Mouse (Mus musculus): ENCODE measurements at regions not wholly inside any gene's neighbourhood (a gene's known extent, or its start where the extent isn't known, plus 50 kb on each side); places are given as distances from the start of the nearest gene placed in this dataset.

GRCm38 (mm10) chrX:95291676-95292075 is 95.0 kb upstream of the Arhgef9 start:
- POLR2A ChIA-PET, result no interaction called here

GRCm38 (mm10) chrX:95282038-95282437 is 85.4 kb upstream of the Arhgef9 start:
- POLR2A ChIA-PET, result no interaction called here
- CTCF ChIA-PET, result no interaction called here

More at GRCm38 (mm10) chrX:95291676-95292075, 95.0 kb upstream of the Arhgef9 start:
- CTCF ChIA-PET, result no interaction called here

GRCm38 (mm10) chrX:95253517-95253916 is 56.9 kb upstream of the Arhgef9 start:
- ChIA-PET POLR2A (no interaction called here), CTCF (interaction anchor here in 3 of 4 experiments (0.6 to 1.3 kb wide), 4 partner anchors 8 to 68 kb away, joined by 3 to 5 read pairs (median 4); no protein-coding TSS in a partner anchor)

Measured in embryonic stem cell, embryonic (primary cell).